Mouse (Mus musculus): Measurements from ENCODE around the gene Gm10306. TPM values are rescaled to one million over a fixed set of nuclear protein-coding genes. Genes with fewer than 3 reads are reported as not detected.

Gm10306 gene
- polyA plus RNA-seq, 1 experiment = not detected

GRCm38 (mm10) chr4:94544321-94544720 is 12.0 kb upstream of the Gm10306 start:
- H3K36me3 ChIP-seq (ENCODE audit: control insufficient read depth, insufficient read depth, low read length) = peaks cover 23% of the 10 kb centered on the region

DNA sequence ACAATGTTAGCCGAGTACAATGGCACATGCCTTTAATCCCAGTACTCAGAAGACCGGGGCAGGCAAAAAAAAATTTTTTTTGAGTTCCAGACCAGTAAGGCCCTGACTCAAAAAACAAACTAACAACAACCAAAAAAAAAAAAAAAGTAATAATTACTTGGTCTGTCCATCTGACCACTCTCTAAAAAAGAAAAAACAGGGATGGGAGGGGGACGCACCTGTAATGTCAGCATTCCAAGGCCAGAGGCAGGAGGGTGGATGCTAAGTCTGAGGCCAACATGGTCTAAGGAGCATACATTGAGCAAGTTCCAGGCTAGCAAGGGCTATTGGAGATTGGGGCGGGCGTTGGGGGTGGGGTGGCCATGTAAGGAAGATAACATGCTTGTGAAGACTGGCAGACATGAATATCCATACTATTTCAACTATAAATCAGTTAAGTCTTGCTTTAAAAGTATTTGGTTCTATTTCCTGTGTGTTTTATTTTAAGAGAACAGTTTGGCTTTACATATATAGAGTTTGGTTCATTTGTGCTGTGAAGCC is 1.3 kb upstream of the Gm10306 start:
- H3K4me1 ChIP-seq (ENCODE audit: control insufficient read depth, insufficient read depth, insufficient read length, low read length) = no peaks in the 10 kb centered on the region
- 90% methylated on average over 5 of the region's 5 CpGs for WGBS
- H3K36me3 ChIP-seq (ENCODE audit: control insufficient read depth, insufficient read depth, low read length) = peaks cover 3% of the 10 kb centered on the region
- TF ChIP-seq POLR2A (IDR thresholded peaks at IDR 0.05; ENCODE audit: low read depth, low read length) (no peak), CTCF (IDR thresholded peaks at IDR 0.05; ENCODE audit: extremely low read depth, insufficient read length, insufficient replicate concordance, low read depth, low read length) (no peak)
- no peak overlapping the region for H3K4me3 ChIP-seq (ENCODE audit: low read depth, low read length)
- H3K27ac ChIP-seq (ENCODE audit: insufficient read depth, low read depth, low read length) = no peak overlapping the region
- no peaks in the 10 kb centered on the region for H3K27me3 ChIP-seq (ENCODE audit: control insufficient read depth, insufficient read depth, low read length)

More at GRCm38 (mm10) chr4:94544321-94544720, 12.0 kb upstream of the Gm10306 start:
- 85% methylated on average over 7 of the region's 7 CpGs for WGBS
- H3K27me3 ChIP-seq (ENCODE audit: control insufficient read depth, insufficient read depth, low read length) = no peaks in the 10 kb centered on the region
- no peak overlapping the region for H3K4me3 ChIP-seq (ENCODE audit: low read depth, low read length)
- H3K27ac ChIP-seq (ENCODE audit: insufficient read depth, low read depth, low read length) = no peak overlapping the region
- H3K4me1 ChIP-seq (ENCODE audit: control insufficient read depth, insufficient read depth, insufficient read length, low read length) = no peaks in the 10 kb centered on the region
- TF ChIP-seq CTCF (IDR thresholded peaks at IDR 0.05; ENCODE audit: extremely low read depth, insufficient read length, insufficient replicate concordance, low read depth, low read length) (no peak), POLR2A (IDR thresholded peaks at IDR 0.05; ENCODE audit: low read depth, low read length) (no peak)

- Histone ChIP-seq H3K4me3 (ENCODE audit: low read depth, low read length) (no peak overlapping the region), H3K4me1 (ENCODE audit: control insufficient read depth, insufficient read depth, insufficient read length, low read length) (no peaks in the 10 kb centered on the region), H3K36me3 (ENCODE audit: control insufficient read depth, insufficient read depth, low read length) (no peaks in the 10 kb centered on the region), H3K27ac (ENCODE audit: insufficient read depth, low read depth, low read length) (no peak overlapping the region), H3K27me3 (ENCODE audit: control insufficient read depth, insufficient read depth, low read length) (no peaks in the 10 kb centered on the region)
- WGBS = 70% methylated on average over 7 of the region's 7 CpGs
- no peak for TF ChIP-seq CTCF (IDR thresholded peaks at IDR 0.05; ENCODE audit: extremely low read depth, insufficient read length, insufficient replicate concordance, low read depth, low read length)
- TF ChIP-seq POLR2A (IDR thresholded peaks at IDR 0.05; ENCODE audit: low read depth, low read length) = no peak
Observed at GRCm38 (mm10) chr4:94557145-94557544, 799 bp downstream of the Gm10306 start.

DNA sequence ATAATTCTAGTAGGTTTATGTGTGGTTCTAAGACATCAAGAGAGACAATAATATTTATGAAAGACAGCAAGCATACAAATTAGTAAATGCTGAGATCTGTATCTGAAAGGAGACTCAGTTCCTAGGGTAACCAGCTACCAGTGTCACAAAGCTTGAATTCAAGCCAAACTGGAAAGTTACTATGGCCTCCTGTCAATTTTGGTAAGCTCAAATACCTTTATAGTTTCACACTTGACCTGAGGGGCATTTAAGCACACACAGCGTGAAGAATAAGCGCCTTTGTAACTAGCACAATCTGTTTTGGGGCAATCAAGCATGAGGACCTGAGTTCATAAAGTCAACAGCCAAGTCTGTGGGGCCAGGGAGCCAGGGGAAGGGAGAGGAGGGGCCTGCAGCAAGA is 2.9 kb downstream of the Gm10306 start:
- no peaks in the 10 kb centered on the region for H3K36me3 ChIP-seq (ENCODE audit: control insufficient read depth, insufficient read depth, low read length)
- H3K27ac ChIP-seq (ENCODE audit: insufficient read depth, low read depth, low read length) = no peak overlapping the region
- H3K4me1 ChIP-seq (ENCODE audit: control insufficient read depth, insufficient read depth, insufficient read length, low read length) = no peaks in the 10 kb centered on the region
- H3K4me3 ChIP-seq (ENCODE audit: low read depth, low read length) = no peak overlapping the region
- TF ChIP-seq POLR2A (IDR thresholded peaks at IDR 0.05; ENCODE audit: low read depth, low read length) (no peak), CTCF (IDR thresholded peaks at IDR 0.05; ENCODE audit: extremely low read depth, insufficient read length, insufficient replicate concordance, low read depth, low read length) (no peak)
- H3K27me3 ChIP-seq (ENCODE audit: control insufficient read depth, insufficient read depth, low read length) = no peaks in the 10 kb centered on the region
- WGBS = 71% methylated on average over 2 of the region's 2 CpGs

DNA sequence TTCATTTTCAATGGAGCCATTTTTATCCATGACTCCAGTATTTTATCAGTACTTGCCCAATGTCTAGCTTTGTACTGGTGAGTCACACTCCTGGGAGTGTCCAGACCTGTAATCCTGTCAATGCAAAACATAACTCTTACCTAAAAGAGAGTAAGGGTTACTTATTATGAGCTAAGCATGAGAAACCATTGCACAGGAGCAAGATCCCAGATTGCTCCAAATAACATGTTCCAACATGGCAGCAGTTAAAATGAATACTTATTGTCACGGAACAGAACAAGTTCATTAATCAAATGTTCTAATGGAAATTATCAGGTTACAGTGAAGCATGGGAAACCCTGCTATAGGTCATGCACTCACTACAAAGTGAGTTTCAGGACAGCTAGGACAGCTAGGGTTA is 4.0 kb downstream of the Gm10306 start:
- 85% methylated on average over 1 of the region's 1 CpGs for WGBS
- H3K27me3 ChIP-seq (ENCODE audit: control insufficient read depth, insufficient read depth, low read length) = no peaks in the 10 kb centered on the region
- H3K4me3 ChIP-seq (ENCODE audit: low read depth, low read length) = no peak overlapping the region

DNA sequence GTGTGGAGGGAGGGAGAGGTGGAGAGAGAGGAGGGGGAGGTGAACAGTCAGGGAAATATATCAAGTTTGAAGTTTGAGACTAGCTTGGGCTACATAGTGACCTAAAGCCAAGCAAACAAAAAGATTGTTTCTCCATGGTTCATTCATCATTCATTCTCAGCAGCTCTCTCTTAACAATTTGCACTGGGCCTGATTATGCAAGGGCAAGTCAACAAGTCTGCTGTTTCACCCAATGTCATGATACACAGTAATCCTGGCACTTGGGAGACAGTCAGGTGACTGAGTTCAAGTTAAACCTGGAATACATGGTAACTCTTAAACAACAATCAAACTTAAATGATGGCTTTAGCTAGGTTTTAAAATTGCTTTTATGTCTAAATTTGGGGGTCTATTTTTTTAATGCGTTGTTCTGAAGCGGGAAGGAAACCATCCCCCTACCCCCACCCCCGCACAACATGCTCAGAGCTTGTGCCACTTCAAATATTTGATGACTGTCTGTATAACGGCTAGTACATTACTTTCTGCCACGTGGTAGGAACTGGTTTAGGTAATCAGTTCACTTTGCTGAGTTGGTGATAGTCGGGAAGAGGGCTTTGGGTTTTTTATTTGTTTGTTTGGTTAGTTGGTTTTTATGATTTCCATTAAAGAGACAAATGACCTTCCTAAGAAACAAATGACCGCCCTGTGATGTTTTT is 5.8 kb downstream of the Gm10306 start:
- no peaks in the 10 kb centered on the region for H3K4me1 ChIP-seq (ENCODE audit: control insufficient read depth, insufficient read depth, insufficient read length, low read length)
- H3K27ac ChIP-seq (ENCODE audit: insufficient read depth, low read depth, low read length) = no peak overlapping the region
- 59% methylated on average over 7 of the region's 7 CpGs for WGBS
- TF ChIP-seq POLR2A (IDR thresholded peaks at IDR 0.05; ENCODE audit: low read depth, low read length) (no peak), CTCF (IDR thresholded peaks at IDR 0.05; ENCODE audit: extremely low read depth, insufficient read length, insufficient replicate concordance, low read depth, low read length) (no peak)
- H3K27me3 ChIP-seq (ENCODE audit: control insufficient read depth, insufficient read depth, low read length) = no peaks in the 10 kb centered on the region
- 0 out of 2 replicates have a peak, but pooled peaks cover 3% of the 10 kb centered on the region for H3K36me3 ChIP-seq (ENCODE audit: control insufficient read depth, insufficient read depth, low read length)
- H3K4me3 ChIP-seq (ENCODE audit: low read depth, low read length) = no peak overlapping the region

More for the DNA sequence above, 4.0 kb downstream of the Gm10306 start:
- Histone ChIP-seq H3K4me1 (ENCODE audit: control insufficient read depth, insufficient read depth, insufficient read length, low read length) (no peaks in the 10 kb centered on the region), H3K36me3 (ENCODE audit: control insufficient read depth, insufficient read depth, low read length) (no peaks in the 10 kb centered on the region), H3K27ac (ENCODE audit: insufficient read depth, low read depth, low read length) (no peak overlapping the region)
- TF ChIP-seq CTCF (IDR thresholded peaks at IDR 0.05; ENCODE audit: extremely low read depth, insufficient read length, insufficient replicate concordance, low read depth, low read length) = no peak
- TF ChIP-seq POLR2A (IDR thresholded peaks at IDR 0.05; ENCODE audit: low read depth, low read length) = no peak

GRCm38 (mm10) chr4:94564297-94564696 is 8.0 kb downstream of the Gm10306 start:
- Histone ChIP-seq H3K36me3 (ENCODE audit: control insufficient read depth, insufficient read depth, low read length) (peaks cover 7% of the 10 kb centered on the region), H3K27me3 (ENCODE audit: control insufficient read depth, insufficient read depth, low read length) (no peaks in the 10 kb centered on the region), H3K4me3 (ENCODE audit: low read depth, low read length) (no peak overlapping the region), H3K4me1 (ENCODE audit: control insufficient read depth, insufficient read depth, insufficient read length, low read length) (no peaks in the 10 kb centered on the region), H3K27ac (ENCODE audit: insufficient read depth, low read depth, low read length) (no peak overlapping the region)
- TF ChIP-seq CTCF (IDR thresholded peaks at IDR 0.05; ENCODE audit: extremely low read depth, insufficient read length, insufficient replicate concordance, low read depth, low read length) (no peak), POLR2A (IDR thresholded peaks at IDR 0.05; ENCODE audit: low read depth, low read length) (no peak)

Data from small intestine, adult 2 months (tissue).